Mouse (Mus musculus) hindbrain, embryonic 15.5 days (tissue): ENCODE measurements around the gene Nr3c2. TPM values are rescaled to one million over a fixed set of nuclear protein-coding genes. Genes with fewer than 3 reads are reported as not detected.

Experiments
- ATAC-seq: fragments of 200-750 bp; cut with Nextera tagmentation; 2 replicates; pipeline ENCODE4 v1.8.0; 2017; ENCODE audit warnings: low read depth, moderate number of reproducible peaks, moderate TSS enrichment; ENCODE audit not compliant: low FRiP score
- H3K27ac ChIP-seq: fragments of 300-500 bp; sonication (generic); replicated peaks from 2 replicates; pipeline ENCODE4 v1.5.1; 2015; ENCODE audit warnings: mild to moderate bottlenecking, inconsistent platforms
- H3K27me3 ChIP-seq: fragments of 300-500 bp; sonication (generic); 2 replicates; pipeline ENCODE4 v1.6.1; 2015; ENCODE audit warnings: control low read depth, inconsistent platforms
- H3K36me3 ChIP-seq: fragments of 300-500 bp; sonication (generic); 2 replicates; pipeline ENCODE4 v1.6.1; 2015; ENCODE audit warnings: control low read depth, inconsistent platforms
- H3K4me1 ChIP-seq: fragments of 300-500 bp; sonication (generic); replicated peaks from 2 replicates; pipeline ENCODE4 v1.6.1; 2015; ENCODE audit warnings: control low read depth, inconsistent platforms
- H3K4me2 ChIP-seq: fragments of 300-500 bp; sonication (generic); 2 replicates; pipeline ENCODE4 v1.6.1; 2015; ENCODE audit warnings: moderate library complexity, mild to moderate bottlenecking, inconsistent platforms
- H3K4me3 ChIP-seq: fragments of 300-500 bp; sonication (generic); 2 replicates; pipeline ENCODE4 v1.5.1; 2015; ENCODE audit warnings: mild to moderate bottlenecking, inconsistent platforms
- H3K9ac ChIP-seq: fragments of 300-500 bp; sonication (generic); 2 replicates; pipeline ENCODE4 v1.6.1; 2015; ENCODE audit warnings: inconsistent platforms
- H3K9me3 ChIP-seq: fragments of 300-500 bp; sonication (generic); 2 replicates; pipeline ENCODE4 v1.6.1; 2016; ENCODE audit warnings: control low read depth, inconsistent platforms
- WGBS: fragments of 180-500 bp; shearing (Covaris S2); methylation state at CpG from one replicate; pipeline ENCODE4 v1.1.7; 2015; 5-methylcytosine and 5-hydroxymethylcytosine counted together
- polyA plus RNA-seq: library from polyadenylated mRNA; unstranded; fragments of >200 nt; fragmentation: Nextera tagmentation; extraction: Ambion mirVana; gene quantifications from 2 replicates; pipeline ENCODE4 v1.2.1, GENCODE M21; 2015

Gene Nr3c2
- polyA plus RNA-seq, 1 experiment from 2014 or later: 6.3 TPM

DNA sequence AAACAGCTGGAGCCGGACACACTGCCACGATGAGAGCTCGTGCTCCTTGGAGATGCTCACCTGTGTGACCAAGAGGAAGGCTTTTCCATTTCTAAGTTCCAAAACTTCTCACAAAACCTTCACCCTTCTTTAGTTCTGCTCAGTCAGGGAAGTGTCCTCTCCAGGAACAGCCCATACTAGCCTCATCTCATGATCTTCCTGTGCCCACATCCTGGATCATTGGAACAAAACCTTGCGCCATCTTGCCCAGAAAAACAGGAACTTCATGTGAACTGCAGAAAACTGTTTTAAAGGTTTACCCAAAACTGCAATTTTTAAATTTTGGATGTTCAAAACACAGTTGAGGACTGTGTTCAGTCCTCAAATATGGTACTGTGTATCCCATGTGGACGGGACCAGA is 142.0 kb downstream of the Nr3c2 start:
- Histone ChIP-seq H3K4me3 (no peak overlapping the region), H3K9ac (no peak overlapping the region), H3K4me2 (no peak overlapping the region), H3K27ac (no peak overlapping the region), H3K27me3 (no peaks in the 10 kb centered on the region), H3K4me1 (no peaks in the 10 kb centered on the region), H3K36me3 (no peaks in the 10 kb centered on the region), H3K9me3 (no peaks in the 10 kb centered on the region)
- 97% methylated on average over 5 of the region's 5 CpGs for WGBS
- ATAC-seq: no peak

DNA sequence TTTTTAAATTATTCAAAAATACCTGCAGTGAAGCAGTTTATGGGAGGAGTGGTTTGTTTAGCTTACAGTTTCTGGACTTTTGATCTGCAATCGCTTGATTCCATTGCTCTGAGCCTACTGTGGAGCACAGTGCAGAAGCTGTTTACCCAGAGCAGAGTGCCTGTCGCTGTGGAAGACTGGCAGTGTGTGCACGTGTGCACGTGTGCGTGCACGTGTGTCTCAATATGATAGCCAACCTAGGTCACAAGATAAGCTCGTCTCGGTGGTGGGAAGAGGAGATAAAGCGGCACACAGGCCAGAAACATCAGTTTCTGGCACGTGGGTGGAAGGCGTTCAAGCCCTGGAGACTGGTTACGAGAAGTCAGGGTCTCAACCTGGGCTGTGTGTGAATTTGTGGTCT is 145.6 kb downstream of the Nr3c2 start:
- Histone ChIP-seq H3K4me1 (no peaks in the 10 kb centered on the region), H3K27ac (no peak overlapping the region), H3K27me3 (no peaks in the 10 kb centered on the region), H3K36me3 (no peaks in the 10 kb centered on the region), H3K9me3 (no peaks in the 10 kb centered on the region), H3K4me2 (no peak overlapping the region), H3K9ac (no peak overlapping the region), H3K4me3 (no peak overlapping the region)
- WGBS: 93% methylated on average over 12 of the region's 12 CpGs
- ATAC-seq: no peak

DNA sequence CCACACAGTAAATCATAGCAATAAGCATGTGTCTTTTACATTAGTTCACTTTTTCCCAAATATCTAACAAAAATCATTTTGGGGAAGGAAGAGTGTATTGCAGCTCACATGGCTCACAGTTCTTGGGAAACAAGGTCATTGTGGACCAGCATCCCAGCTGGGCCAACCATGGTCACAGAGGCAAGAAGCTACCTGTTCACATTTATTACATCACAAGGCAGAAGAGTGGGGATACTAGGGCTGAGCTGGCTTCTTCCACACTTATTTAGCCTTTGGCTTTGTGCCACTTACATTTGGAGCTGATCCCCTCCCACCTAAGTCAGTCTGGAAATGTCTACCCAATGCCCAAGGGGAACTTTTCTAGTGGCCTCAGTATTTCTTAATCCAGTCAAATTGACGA is 146.5 kb downstream of the Nr3c2 start:
- H3K27ac ChIP-seq: no peak overlapping the region
- no peaks in the 10 kb centered on the region for H3K4me1 ChIP-seq
- no peak for ATAC-seq
- no peak overlapping the region for H3K9ac ChIP-seq
- H3K4me2 ChIP-seq: no peak overlapping the region
- no peaks in the 10 kb centered on the region for H3K9me3 ChIP-seq
- no peak overlapping the region for H3K4me3 ChIP-seq
- no peaks in the 10 kb centered on the region for H3K27me3 ChIP-seq
- WGBS: 90% methylated on average over 1 of the region's 1 CpGs
- no peaks in the 10 kb centered on the region for H3K36me3 ChIP-seq

DNA sequence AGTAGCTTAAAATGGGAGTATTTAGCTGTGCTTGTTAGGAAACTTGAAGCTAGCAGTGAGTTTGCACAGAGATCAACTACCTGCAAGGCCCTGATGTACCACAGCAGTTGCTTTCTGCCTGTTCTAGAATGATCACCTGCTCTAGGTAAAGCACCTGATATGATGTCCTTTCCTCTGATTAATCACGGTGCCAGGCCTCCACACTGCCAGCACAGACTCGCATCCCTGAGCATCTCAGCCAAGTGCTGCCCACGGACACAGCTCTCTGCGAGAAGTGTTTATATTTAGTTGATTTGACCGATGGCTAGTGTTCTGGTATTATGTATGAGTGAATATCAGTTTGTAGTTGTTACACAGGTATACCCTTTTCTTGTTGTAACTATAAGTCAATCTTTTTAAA is 147.0 kb downstream of the Nr3c2 start:
- Histone ChIP-seq H3K9me3 (no peaks in the 10 kb centered on the region), H3K36me3 (no peaks in the 10 kb centered on the region), H3K4me2 (no peak overlapping the region), H3K4me3 (no peak overlapping the region), H3K27ac (no peak overlapping the region), H3K4me1 (no peaks in the 10 kb centered on the region), H3K27me3 (no peaks in the 10 kb centered on the region), H3K9ac (no peak overlapping the region)
- WGBS: 88% methylated on average over 5 of the region's 5 CpGs
- ATAC-seq: no peak

DNA sequence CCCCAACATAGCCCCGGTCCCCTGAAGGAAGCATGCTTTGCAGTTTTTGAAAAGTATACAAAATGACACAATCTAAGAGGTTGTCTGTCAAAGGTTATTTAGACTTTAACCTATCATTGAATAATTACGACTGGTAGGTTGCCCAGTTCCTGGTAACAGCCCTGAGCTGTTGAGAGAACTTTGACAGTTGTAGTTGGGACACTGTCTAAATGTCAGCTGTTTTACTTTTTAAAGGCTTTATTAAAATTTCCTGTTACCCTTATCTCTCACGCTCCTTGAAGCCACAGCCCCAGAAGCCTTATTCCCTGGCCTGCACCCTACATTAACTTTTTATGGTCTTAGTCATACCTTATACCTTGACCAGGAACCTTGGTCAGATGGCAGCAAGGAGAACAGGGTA is 147.5 kb downstream of the Nr3c2 start:
- WGBS: 91% methylated on average over 3 of the region's 3 CpGs

DNA sequence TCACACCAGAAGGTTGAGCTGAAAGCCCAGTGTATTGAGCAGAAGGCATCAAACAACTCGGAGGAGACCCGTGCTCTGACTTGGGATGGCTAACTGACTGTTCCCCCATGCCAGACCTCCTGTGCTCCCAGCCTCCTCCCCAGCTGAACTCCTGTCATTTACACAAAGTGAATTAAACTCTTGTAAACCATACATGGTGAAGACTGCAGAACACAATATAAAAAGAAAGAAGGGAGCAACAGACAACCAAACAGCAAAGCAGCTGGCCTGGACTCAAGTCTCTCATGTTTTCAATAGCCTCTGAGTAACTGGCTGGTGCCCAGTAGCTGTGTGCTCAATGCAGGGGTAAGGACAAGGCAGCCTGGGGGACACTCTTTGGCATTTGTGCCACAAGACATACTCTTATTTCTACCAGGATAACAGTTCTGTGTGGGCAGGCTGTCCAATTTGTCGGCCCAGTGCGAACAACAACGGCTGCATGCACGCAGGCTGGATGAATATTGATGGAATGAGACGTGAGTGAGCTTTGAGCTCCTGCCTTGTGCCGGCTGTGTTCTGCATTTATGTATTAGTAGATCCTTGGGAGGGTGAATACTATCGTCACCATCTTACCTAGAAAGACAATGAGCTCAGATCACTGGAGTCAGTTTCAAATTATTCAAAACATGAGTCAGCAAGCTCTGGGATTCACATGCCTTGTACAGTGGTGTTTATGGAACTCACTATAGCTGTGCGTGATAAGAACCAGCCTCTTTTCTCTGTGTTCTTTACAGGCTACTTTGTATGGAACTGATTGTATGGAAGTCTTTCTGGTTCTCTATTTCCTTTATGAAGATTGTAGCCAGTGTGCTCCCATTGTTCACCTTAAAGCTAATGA is 152.4 kb downstream of the Nr3c2 start:
- Histone ChIP-seq H3K4me2 (no peak overlapping the region), H3K4me1 (no peaks in the 10 kb centered on the region), H3K4me3 (no peak overlapping the region), H3K9ac (no peak overlapping the region), H3K9me3 (no peaks in the 10 kb centered on the region), H3K27me3 (no peaks in the 10 kb centered on the region), H3K27ac (no peak overlapping the region), H3K36me3 (no peaks in the 10 kb centered on the region)
- WGBS: 68% methylated on average over 10 of the region's 10 CpGs
- peak; percentile 89 for ATAC-seq

More for the DNA sequence above, 147.5 kb downstream of the Nr3c2 start:
- Histone ChIP-seq H3K27ac (no peak overlapping the region), H3K36me3 (no peaks in the 10 kb centered on the region), H3K27me3 (no peaks in the 10 kb centered on the region), H3K9me3 (no peaks in the 10 kb centered on the region), H3K9ac (no peak overlapping the region), H3K4me3 (no peak overlapping the region), H3K4me1 (no peaks in the 10 kb centered on the region), H3K4me2 (no peak overlapping the region)
- ATAC-seq: no peak

DNA sequence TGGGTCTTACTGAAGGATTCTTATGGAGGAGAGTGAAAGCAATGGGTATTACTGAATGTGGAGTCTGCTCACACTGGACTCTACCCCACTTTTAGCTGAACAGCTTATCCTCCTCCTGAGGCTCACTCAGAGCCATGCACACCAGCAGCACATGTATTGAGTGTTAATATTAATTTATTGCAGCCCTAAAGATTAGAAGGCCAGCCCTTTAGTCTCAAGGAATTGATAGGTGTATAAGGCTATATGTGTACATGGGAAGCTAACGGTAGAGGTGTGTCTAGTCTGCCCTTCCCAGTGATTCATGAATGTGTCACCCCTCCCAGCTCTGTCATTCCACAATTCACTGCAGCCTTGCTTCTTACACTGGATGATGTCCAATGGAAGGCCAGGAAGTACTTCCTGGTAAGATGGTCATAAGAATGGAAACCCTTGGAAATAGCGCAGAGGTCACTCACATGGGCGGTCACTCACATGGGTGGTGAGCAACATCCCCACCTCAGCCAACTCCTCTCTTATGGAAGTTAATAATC is 156.3 kb downstream of the Nr3c2 start:
- no peaks in the 10 kb centered on the region for H3K27me3 ChIP-seq
- WGBS: 95% methylated on average over 3 of the region's 3 CpGs
- H3K4me3 ChIP-seq: no peak overlapping the region
- ATAC-seq: no peak
- no peak overlapping the region for H3K4me2 ChIP-seq
- H3K4me1 ChIP-seq: no peaks in the 10 kb centered on the region
- no peak overlapping the region for H3K27ac ChIP-seq
- no peaks in the 10 kb centered on the region for H3K9me3 ChIP-seq
- no peaks in the 10 kb centered on the region for H3K36me3 ChIP-seq
- H3K9ac ChIP-seq: no peak overlapping the region

DNA sequence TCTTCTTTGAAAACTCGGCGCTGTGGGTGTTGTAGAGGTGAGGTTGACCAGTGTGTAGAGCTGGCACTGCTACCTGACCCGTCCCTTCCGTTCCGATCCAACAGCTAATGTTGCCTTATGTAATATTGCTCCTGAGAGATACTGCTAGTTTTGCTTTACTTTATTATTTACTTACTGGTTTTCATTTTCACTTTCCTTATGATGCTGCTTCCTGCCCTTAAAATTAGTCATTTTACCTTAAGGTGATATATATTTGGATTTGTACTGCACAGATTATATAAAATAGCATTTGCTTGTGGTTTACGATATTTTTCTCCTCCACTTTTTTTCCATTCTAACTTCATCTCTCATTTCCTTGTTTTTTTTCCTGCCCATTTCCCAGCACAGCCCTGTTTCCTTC is 157.6 kb downstream of the Nr3c2 start:
- Histone ChIP-seq H3K27me3 (no peaks in the 10 kb centered on the region), H3K4me2 (no peak overlapping the region), H3K27ac (no peak overlapping the region), H3K36me3 (no peaks in the 10 kb centered on the region), H3K4me3 (no peak overlapping the region), H3K4me1 (no peaks in the 10 kb centered on the region), H3K9ac (no peak overlapping the region), H3K9me3 (no peaks in the 10 kb centered on the region)
- 93% methylated on average over 6 of the region's 6 CpGs for WGBS
- ATAC-seq: no peak

DNA sequence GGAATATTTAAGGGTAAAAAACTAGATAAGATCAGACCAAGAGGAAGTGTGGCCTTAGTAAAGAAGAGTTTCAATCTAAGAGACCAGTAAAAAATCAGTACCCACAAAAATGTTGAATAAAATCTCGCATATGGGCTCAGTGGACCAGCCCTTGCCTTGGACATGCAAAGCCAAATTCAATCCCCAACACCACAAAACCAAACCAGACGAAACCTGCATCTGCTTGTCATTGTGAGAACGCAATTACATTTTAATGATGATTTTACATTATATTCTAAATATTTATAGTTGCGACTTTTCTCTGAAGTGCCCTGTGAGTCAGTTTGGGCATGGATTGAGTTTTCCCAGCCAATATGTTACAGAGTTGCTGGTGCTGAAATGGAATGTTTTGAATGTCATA is 183.4 kb downstream of the Nr3c2 start:
- 93% methylated on average over 4 of the region's 4 CpGs for WGBS
- H3K27me3 ChIP-seq: no peaks in the 10 kb centered on the region
- no peaks in the 10 kb centered on the region for H3K4me1 ChIP-seq
- H3K9me3 ChIP-seq: no peaks in the 10 kb centered on the region
- ATAC-seq: no peak
- H3K36me3 ChIP-seq: no peaks in the 10 kb centered on the region
- no peak overlapping the region for H3K4me3 ChIP-seq
- H3K4me2 ChIP-seq: no peak overlapping the region
- no peak overlapping the region for H3K27ac ChIP-seq
- H3K9ac ChIP-seq: no peak overlapping the region

DNA sequence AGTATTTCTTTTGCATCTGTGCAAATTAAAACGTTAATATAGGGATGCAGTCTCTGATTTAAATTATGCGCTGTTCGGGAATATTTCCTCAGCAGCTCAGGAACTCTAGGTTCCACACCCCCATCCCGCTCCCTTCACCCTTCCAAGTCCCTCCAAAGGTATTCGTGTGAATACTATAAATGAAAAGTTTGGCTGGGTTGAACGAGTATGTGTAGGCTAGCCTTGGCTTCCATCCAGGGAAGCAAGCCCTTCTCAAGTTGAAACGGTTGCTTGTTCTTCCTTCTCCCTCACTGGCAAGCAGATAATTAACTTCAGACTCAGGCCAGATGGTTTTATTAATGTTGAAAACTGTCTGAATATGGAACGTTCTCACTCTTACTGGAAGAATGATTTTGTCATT is 186.8 kb downstream of the Nr3c2 start:
- no peak overlapping the region for H3K4me3 ChIP-seq
- ATAC-seq: no peak
- H3K4me2 ChIP-seq: no peak overlapping the region
- H3K27ac ChIP-seq: no peak overlapping the region
- H3K9ac ChIP-seq: no peak overlapping the region
- no peaks in the 10 kb centered on the region for H3K4me1 ChIP-seq
- H3K36me3 ChIP-seq: no peaks in the 10 kb centered on the region
- H3K27me3 ChIP-seq: no peaks in the 10 kb centered on the region
- 72% methylated on average over 8 of the region's 8 CpGs for WGBS
- no peaks in the 10 kb centered on the region for H3K9me3 ChIP-seq

DNA sequence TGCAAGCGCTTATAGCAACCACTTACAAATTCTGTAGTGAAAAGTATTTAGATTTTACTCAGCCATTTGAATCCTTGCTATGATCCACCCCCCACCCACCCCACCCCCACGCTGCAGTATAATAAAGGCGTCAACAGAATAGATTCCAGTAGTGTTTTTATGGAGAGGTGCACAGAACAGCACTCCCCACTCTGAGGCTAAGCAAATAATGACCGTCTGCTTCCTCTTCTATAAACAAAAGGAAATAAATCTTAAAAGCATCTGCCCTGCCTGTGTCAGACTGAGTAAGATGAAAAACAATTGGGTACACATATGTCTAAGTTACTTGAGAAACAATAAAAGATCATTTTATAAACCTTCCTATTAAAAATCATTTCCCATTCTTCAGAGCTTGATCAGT is 197.5 kb downstream of the Nr3c2 start:
- no peaks in the 10 kb centered on the region for H3K9me3 ChIP-seq
- H3K4me2 ChIP-seq: no peak overlapping the region
- no peaks in the 10 kb centered on the region for H3K27me3 ChIP-seq
- H3K4me3 ChIP-seq: no peak overlapping the region
- no peak for ATAC-seq
- 65% methylated on average over 4 of the region's 4 CpGs for WGBS
- no peaks in the 10 kb centered on the region for H3K4me1 ChIP-seq
- no peak overlapping the region for H3K9ac ChIP-seq
- no peaks in the 10 kb centered on the region for H3K36me3 ChIP-seq
- H3K27ac ChIP-seq: no peak overlapping the region

DNA sequence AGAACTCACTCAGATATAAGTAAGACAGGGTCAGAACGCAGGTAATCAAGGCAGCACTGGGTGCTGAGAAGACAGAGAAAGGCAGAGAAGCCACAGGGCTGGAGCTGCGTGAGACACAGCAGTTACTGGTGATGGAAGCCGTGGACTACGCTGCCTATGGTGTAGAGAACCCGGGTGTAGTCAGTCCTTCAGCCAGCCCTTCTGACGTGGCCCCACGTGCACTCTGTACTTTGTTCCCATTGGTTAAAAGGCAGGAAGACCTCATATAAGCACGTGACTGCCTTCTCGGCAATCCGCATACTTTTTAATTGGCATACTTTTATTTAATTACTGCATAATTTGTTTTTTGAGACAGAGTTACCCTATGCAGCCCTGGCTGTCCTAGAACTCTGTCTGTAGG is 198.9 kb downstream of the Nr3c2 start:
- no peaks in the 10 kb centered on the region for H3K27me3 ChIP-seq
- 86% methylated on average over 10 of the region's 10 CpGs for WGBS
- no peaks in the 10 kb centered on the region for H3K36me3 ChIP-seq
- no peak overlapping the region for H3K4me3 ChIP-seq
- H3K4me1 ChIP-seq: no peaks in the 10 kb centered on the region
- no peak overlapping the region for H3K4me2 ChIP-seq
- no peak overlapping the region for H3K9ac ChIP-seq
- ATAC-seq: no peak
- H3K9me3 ChIP-seq: no peaks in the 10 kb centered on the region
- H3K27ac ChIP-seq: no peak overlapping the region

DNA sequence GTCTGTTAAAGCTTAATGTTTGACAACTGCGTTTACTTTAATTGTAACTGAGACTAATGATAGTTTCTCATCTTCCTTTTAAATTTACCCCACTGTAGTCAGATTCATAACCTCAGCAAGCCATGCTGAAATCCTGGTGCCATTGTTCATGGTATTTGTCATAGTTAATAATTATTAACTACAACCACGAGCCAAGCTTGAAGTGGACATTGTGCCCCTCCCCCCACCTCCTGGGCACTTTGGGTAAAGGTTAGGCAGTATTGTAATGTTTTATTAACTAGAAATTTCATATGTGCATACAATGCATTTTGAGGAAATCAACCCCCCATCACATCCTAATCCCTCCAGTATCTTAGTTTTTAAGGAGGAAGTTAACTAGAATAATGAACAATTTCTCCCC is 201.1 kb downstream of the Nr3c2 start:
- Histone ChIP-seq H3K36me3 (no peaks in the 10 kb centered on the region), H3K27ac (no peak overlapping the region), H3K9ac (no peak overlapping the region), H3K4me3 (no peak overlapping the region), H3K9me3 (no peaks in the 10 kb centered on the region), H3K27me3 (no peaks in the 10 kb centered on the region), H3K4me2 (no peak overlapping the region), H3K4me1 (no peaks in the 10 kb centered on the region)
- no peak for ATAC-seq
- WGBS: 79% methylated on average over 2 of the region's 2 CpGs
